Mouse (Mus musculus) thymus, adult 2 months (tissue): ENCODE results near the gene Ssh3. TPM values are rescaled to one million over a fixed set of nuclear protein-coding genes. Genes with fewer than 3 reads are reported as not detected.

Experiments used
- DNase-seq: peaks from one replicate; pipeline ENCODE4 v3.0.0; 2021
- H3K27ac ChIP-seq: fragments of 200-500 bp; 2 replicates; pipeline ENCODE4 v1.5.1; 2012; ENCODE audit warnings: low read length, control low read depth; ENCODE audit not compliant: control insufficient read depth, insufficient read depth
- H3K27me3 ChIP-seq: fragments of 200-500 bp; 2 replicates; pipeline ENCODE4 v1.6.1; 2012; ENCODE audit warnings: mild to moderate bottlenecking, low read length, moderate library complexity, mixed read lengths; ENCODE audit not compliant: control insufficient read depth, insufficient read depth
- H3K36me3 ChIP-seq: fragments of 200-500 bp; 2 replicates; pipeline ENCODE4 v1.6.1; 2012; ENCODE audit warnings: mild to moderate bottlenecking, low read length, moderate library complexity; ENCODE audit not compliant: control insufficient read depth, insufficient read depth
- H3K4me1 ChIP-seq: fragments of 200-500 bp; replicated peaks from 2 replicates; pipeline ENCODE4 v1.6.1; 2012; ENCODE audit warnings: low read length; ENCODE audit not compliant: control insufficient read depth, insufficient read depth
- H3K4me3 ChIP-seq: fragments of 200-500 bp; 2 replicates; pipeline ENCODE4 v1.5.1; 2012; ENCODE audit warnings: mild to moderate bottlenecking, low read length, control low read depth, moderate library complexity; ENCODE audit not compliant: control insufficient read depth, insufficient read depth
- CTCF ChIP-seq: fragments of 200-500 bp; IDR thresholded peaks from 2 replicates; pipeline ENCODE4 v1.5.1; 2012; ENCODE audit warnings: mild to moderate bottlenecking, control low read depth, low read length, moderate library complexity, borderline replicate concordance; ENCODE audit not compliant: control insufficient read depth, poor library complexity, insufficient read depth; ENCODE audit errors: extremely low read depth
- POLR2A ChIP-seq: fragments of 200-500 bp; IDR thresholded peaks from 2 replicates; pipeline ENCODE4 v1.6.1; 2012; ENCODE audit warnings: mild to moderate bottlenecking, low read length, control low read depth, moderate library complexity; ENCODE audit not compliant: control insufficient read depth, poor library complexity, insufficient read depth; ENCODE audit errors: extremely low read depth
- WGBS: fragments of 180-500 bp; shearing (Covaris S2); methylation state at CpG from one replicate; pipeline ENCODE4 v1.1.7; 2018; 5-methylcytosine and 5-hydroxymethylcytosine counted together
- polyA plus RNA-seq: library from polyadenylated mRNA; depleted of rRNA; stranded (reverse); fragments of >200 nt; gene quantifications from 2 replicates; pipeline ENCODE4 v1.2.3, GENCODE M21; 2012; rRNA removed

The Ssh3 gene
- polyA plus RNA-seq, result 72.7 and 94.1 TPM in 2 replicates

DNA sequence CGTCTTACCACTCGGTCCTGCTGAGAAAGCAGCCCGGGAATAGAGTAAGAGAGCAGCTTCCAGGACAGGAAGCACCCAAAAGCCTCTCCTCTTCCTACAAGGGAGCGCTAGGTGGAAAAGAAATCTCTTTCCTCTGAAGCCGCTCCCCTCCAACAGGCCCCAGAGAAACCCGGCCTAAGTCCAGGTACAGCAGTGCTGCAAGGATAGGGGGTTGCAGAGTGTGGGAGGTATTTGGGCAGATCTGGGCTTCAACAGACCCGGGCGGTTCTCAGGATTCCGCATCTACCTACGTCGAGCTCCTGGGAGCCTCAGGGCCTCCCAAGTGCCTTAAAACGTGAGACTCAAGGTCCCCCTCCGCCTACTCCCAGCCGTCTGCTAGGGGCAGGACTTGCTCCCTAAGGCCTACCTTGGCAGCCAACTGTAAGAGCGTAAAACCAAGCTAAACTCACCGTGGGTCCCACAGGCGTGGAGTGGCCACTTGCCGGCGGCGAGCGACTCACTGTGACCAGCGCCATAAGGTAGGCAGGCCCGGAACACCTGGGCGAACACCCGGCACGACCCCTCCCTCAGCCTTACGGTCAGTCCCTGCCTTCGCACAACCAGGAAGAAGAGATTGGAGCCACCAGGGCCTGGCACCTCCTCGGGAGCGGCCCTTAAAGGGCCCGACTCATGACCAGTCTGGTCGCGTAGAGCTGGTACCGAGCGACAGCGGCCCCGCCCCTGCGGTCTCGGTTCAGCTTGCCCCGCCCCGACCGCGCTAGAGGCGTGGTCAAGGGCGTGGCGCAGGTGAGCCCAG is at the start of gene Ssh3:
Gene Ssh3 (minus strand): TSS at position 615 of the 796 bp plus-strand sequence.
- TF ChIP-seq POLR2A, result 0 out of 2 replicates have a peak, but pooled peaks have one; percentile 24
- TF ChIP-seq CTCF, result no peak
- Histone ChIP-seq H3K36me3 (no peaks in the 10 kb centered on the region), H3K27me3 (no peaks in the 10 kb centered on the region), H3K4me1 (peaks cover 11% of the 10 kb centered on the region), H3K4me3 (peak within 1 kb of the TSS; percentile 26), H3K27ac (no peak within 1 kb of the TSS)
- peak; percentile 66 for DNase-seq
- 13% methylated on average over 46 of the region's 46 CpGs for WGBS

DNA sequence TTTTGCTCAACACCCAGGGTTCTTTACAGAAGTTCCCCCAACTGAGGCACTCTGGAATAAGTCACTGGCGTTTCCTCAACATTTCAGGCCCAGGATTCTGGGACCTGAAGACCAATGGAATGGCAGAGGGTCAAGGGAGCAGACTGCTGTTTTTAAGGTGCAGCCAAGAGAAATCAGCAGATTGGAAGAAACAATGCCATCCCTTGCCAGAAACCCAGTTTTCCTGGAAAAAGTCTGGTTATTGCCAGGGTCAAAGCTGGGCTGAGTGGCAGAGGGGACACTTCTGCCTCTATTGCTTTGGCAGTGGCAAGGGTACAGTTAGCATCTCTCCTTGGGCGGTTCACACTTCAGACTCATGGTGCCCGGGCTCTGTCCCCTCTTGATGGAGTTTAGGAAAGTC is 48.2 kb upstream of the Ssh3 start:
- WGBS, result 94% methylated on average over 3 of the region's 3 CpGs
- H3K4me1 ChIP-seq, result no peaks in the 10 kb centered on the region
- H3K4me3 ChIP-seq, result no peak overlapping the region
- TF ChIP-seq POLR2A, result no peak
- TF ChIP-seq CTCF, result no peak
- no peaks in the 10 kb centered on the region for H3K27me3 ChIP-seq
- DNase-seq, result no peak
- peaks cover 61% of the 10 kb centered on the region for H3K36me3 ChIP-seq
- no peak overlapping the region for H3K27ac ChIP-seq

DNA sequence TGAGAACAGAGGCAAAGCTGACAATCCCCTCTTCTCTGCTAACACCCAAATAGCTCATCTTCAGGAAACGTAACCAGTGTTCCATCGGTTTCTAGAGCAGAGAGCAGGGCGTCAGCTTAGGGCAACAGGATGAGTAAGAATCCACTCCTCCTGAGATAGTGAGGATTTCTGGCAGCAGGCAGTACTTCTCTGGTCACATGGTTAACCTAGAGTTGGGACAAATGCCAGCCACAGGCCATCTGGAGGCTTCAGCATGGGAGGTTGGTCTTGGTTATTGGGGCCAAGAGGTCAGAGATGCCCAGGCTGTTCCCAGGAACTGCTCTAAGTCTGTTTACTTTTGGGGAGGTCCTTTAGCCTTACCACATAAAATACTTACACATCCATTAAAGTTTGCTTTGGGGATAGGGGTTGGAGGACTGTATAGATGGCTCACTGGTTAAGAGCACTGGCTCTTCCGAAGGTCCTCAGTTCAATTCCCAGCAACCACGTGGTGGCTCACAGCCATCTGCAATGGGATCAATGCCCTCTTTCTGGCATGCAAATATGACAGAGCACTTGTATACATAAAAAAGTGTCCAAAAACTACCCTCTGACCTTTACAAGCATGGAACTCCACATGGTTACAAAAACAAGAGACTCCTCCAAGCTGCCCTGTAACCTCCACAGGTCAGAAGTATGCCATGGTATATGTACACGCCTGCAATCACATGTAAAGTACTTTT is 46.4 kb upstream of the Ssh3 start:
- H3K27ac ChIP-seq, result no peak overlapping the region

DNA sequence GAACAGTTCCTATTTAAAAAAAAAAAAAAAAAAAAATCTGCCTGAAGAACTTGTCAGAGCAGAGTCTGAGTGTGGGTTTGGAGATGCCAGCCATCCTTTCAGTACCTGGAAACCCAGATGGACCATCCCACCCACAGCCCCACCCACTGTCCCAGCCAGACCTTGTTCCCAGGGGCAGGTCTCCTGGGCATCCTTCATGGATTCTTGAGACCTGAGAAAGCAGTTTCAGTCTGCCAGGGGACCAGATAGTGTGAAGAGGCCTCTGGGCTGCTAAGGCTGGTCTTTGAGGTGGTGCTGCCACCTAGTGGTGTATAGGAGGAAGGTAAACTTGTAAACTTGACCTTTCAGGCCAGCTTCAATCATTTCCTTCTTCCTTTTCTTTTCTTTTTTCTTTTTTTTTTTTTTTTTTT is 40.8 kb upstream of the Ssh3 start:
- no peak overlapping the region for H3K27ac ChIP-seq
- DNase-seq, result peak; percentile 62
- no peaks in the 10 kb centered on the region for H3K27me3 ChIP-seq
- no peaks in the 10 kb centered on the region for H3K36me3 ChIP-seq
- H3K4me3 ChIP-seq, result no peak overlapping the region
- TF ChIP-seq POLR2A (no peak), CTCF (no peak)
- peaks cover 4% of the 10 kb centered on the region; the same call in 1 of the 2 replicates for H3K4me1 ChIP-seq

More for the DNA sequence above, 46.4 kb upstream of the Ssh3 start:
- H3K4me1 ChIP-seq, result no peaks in the 10 kb centered on the region
- 93% methylated on average over 6 of the region's 6 CpGs for WGBS
- no peak overlapping the region for H3K4me3 ChIP-seq
- H3K36me3 ChIP-seq, result peaks cover 43% of the 10 kb centered on the region
- H3K27me3 ChIP-seq, result no peaks in the 10 kb centered on the region
- no peak for DNase-seq
- TF ChIP-seq POLR2A, result no peak
- no peak for TF ChIP-seq CTCF

DNA sequence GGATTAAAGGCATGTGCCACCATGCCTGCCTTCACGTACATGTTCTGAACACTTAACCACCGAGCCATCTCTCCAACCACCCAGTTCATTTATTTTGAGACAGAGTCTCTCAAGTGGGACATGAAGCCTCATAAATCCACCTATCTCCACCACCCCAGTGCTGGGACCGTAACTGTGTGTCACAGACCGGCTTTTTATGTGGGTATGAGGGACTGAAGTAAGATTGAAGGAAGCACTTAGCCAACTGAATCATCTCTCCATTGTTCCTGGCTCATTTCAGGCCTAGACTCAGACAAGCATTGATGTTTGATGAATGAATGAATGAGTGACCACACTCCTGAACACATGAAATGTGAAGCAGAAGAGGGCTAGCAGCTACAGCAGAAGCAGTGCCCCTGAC is 40.3 kb upstream of the Ssh3 start:
- no peak overlapping the region for H3K27ac ChIP-seq
- WGBS, result 97% methylated on average over 4 of the region's 4 CpGs
- TF ChIP-seq POLR2A (no peak), CTCF (no peak)
- H3K27me3 ChIP-seq, result no peaks in the 10 kb centered on the region
- peaks cover 4% of the 10 kb centered on the region; the same call in 1 of the 2 replicates for H3K4me1 ChIP-seq
- DNase-seq, result no peak
- no peak overlapping the region for H3K4me3 ChIP-seq
- no peaks in the 10 kb centered on the region for H3K36me3 ChIP-seq

DNA sequence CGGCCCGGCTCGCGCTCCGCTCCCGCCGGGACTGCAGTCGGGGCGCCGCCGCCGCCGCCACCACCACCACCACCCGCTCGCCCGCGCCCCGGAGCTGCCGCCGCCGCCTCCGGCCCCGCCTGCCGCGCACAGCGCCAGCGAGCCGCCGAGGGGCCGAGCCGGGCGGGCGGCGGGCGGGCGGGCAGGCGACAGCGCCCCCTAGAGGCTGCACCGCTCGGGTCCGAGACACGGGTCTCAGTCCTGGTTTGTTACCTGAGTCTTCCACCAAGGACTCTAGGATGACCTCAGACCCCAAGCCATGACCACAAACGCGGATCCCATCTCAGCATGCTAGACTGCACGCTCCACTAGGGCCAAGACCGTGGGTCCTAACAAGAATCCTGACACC is 37.2 kb upstream of the Ssh3 start, which contains the start of gene Grk2:
Gene Grk2 (minus strand): TSS at position 33 of the 388 bp plus-strand sequence.
- Histone ChIP-seq H3K4me3 (peak within 1 kb of the TSS; percentile 95), H3K4me1 (peaks cover 29% of the 10 kb centered on the region), H3K27me3 (no peaks in the 10 kb centered on the region), H3K27ac (peak within 1 kb of the TSS; percentile 98), H3K36me3 (no peaks in the 10 kb centered on the region)
- TF ChIP-seq POLR2A (peak; percentile 33; the same call in 1 of the 2 replicates), CTCF (peak; percentile 88)
- WGBS, result 22% methylated on average over 45 of the region's 46 CpGs
- peak; percentile 85 for DNase-seq
